Mouse (Mus musculus): ENCODE measurements around the gene Cyb5r1.

Gene Cyb5r1

GRCm38 (mm10) chr1:134405509-134406413 is at the start of gene Cyb5r1:
Gene Cyb5r1 (plus strand): TSS chr1:134405559.
- DNase-seq = peak; percentile 58

GRCm38 (mm10) chr1:134357461-134357860 is 47.9 kb upstream of the Cyb5r1 start:
- no peak for DNase-seq

GRCm38 (mm10) chr1:134360656-134361055 is 44.7 kb upstream of the Cyb5r1 start:
- no peak for DNase-seq

GRCm38 (mm10) chr1:134361195-134361856 is 44.0 kb upstream of the Cyb5r1 start:
- DNase-seq = no peak

GRCm38 (mm10) chr1:134361857-134362212 is 43.5 kb upstream of the Cyb5r1 start, which contains the start of gene Tmem183a:
Gene Tmem183a (minus strand): TSS chr1:134361979.
- peak; percentile 98 for DNase-seq

- no peak for DNase-seq
Measured at GRCm38 (mm10) chr1:134363194-134363593, 42.2 kb upstream of the Cyb5r1 start.

GRCm38 (mm10) chr1:134365491-134365890 is 39.9 kb upstream of the Cyb5r1 start:
- DNase-seq = no peak

- peak; percentile 25 for DNase-seq
Measured at GRCm38 (mm10) chr1:134368777-134369337, 36.5 kb upstream of the Cyb5r1 start.

- DNase-seq = no peak
Measured at GRCm38 (mm10) chr1:134374124-134374523, 31.2 kb upstream of the Cyb5r1 start.

- DNase-seq = no peak
Measured at GRCm38 (mm10) chr1:134381051-134381450, 24.3 kb upstream of the Cyb5r1 start.

GRCm38 (mm10) chr1:134381795-134382625 is 23.3 kb upstream of the Cyb5r1 start:
- DNase-seq = peak; percentile 10

GRCm38 (mm10) chr1:134384581-134384980 is 20.8 kb upstream of the Cyb5r1 start:
- DNase-seq = no peak

GRCm38 (mm10) chr1:134385176-134385575 is 20.2 kb upstream of the Cyb5r1 start:
- no peak for DNase-seq

GRCm38 (mm10) chr1:134385666-134386065 is 19.7 kb upstream of the Cyb5r1 start, which contains the start of gene 4933406M09Rik:
Gene 4933406M09Rik (plus strand): TSS chr1:134385940.
- DNase-seq = no peak

GRCm38 (mm10) chr1:134393827-134394226 is 11.5 kb upstream of the Cyb5r1 start:
- no peak for DNase-seq

GRCm38 (mm10) chr1:134398210-134398609 is 7.1 kb upstream of the Cyb5r1 start:
- DNase-seq = no peak

- no peak for DNase-seq
Measured at GRCm38 (mm10) chr1:134399735-134400134, 5.6 kb upstream of the Cyb5r1 start.

GRCm38 (mm10) chr1:134406414-134406771 is 1.0 kb downstream of the Cyb5r1 start:
- no peak for DNase-seq

- no peak for DNase-seq
Measured at GRCm38 (mm10) chr1:134408080-134408479, 2.7 kb downstream of the Cyb5r1 start.

GRCm38 (mm10) chr1:134411706-134412629 is 6.6 kb downstream of the Cyb5r1 start:
- no peak for DNase-seq

- DNase-seq = no peak
Measured at GRCm38 (mm10) chr1:134414038-134414437, 8.7 kb downstream of the Cyb5r1 start.

All from right cerebral cortex, postnatal 25 days (tissue).